Mouse (Mus musculus) G1E-ER4 (cell line): Measurements from ENCODE around the gene Nhej1. TPM values are rescaled to one million over a fixed set of nuclear protein-coding genes. Genes with fewer than 3 reads are reported as not detected.

Source experiments
- GATA1 ChIP-seq: IDR thresholded peaks from one replicate; pipeline ENCODE4 v1.8.0; 2012; ENCODE audit warnings: low read length, inconsistent platforms
- polyA plus RNA-seq: library from polyadenylated mRNA; stranded (reverse); fragments of >175 nt; gene quantifications from 2 replicates; pipeline ENCODE4 v1.2.3, GENCODE M21; 2012

The Nhej1 gene
- polyA plus RNA-seq, 1 experiment, result 0.24 TPM

GRCm38 (mm10) chr1:74962853-74963227 is 162.2 kb downstream of the Nhej1 start:
- no peak for TF ChIP-seq GATA1

GRCm38 (mm10) chr1:74962126-74962852 is 162.7 kb downstream of the Nhej1 start:
- no peak for TF ChIP-seq GATA1

GRCm38 (mm10) chr1:74961722-74962121 is 163.3 kb downstream of the Nhej1 start:
- TF ChIP-seq GATA1, result no peak

- no peak for TF ChIP-seq GATA1
Observed at GRCm38 (mm10) chr1:74960059-74960458, 164.9 kb downstream of the Nhej1 start.

- no peak for TF ChIP-seq GATA1
Observed at GRCm38 (mm10) chr1:74951556-74952210, 173.3 kb downstream of the Nhej1 start, which contains the start of gene Ihh. Gene Ihh (minus strand): TSS chr1:74951672.

- TF ChIP-seq GATA1, result no peak
Observed at GRCm38 (mm10) chr1:74950576-74951490, 174.2 kb downstream of the Nhej1 start.

GRCm38 (mm10) chr1:74950066-74950465 is 174.9 kb downstream of the Nhej1 start:
- no peak for TF ChIP-seq GATA1

- no peak for TF ChIP-seq GATA1
Observed at GRCm38 (mm10) chr1:74949666-74950050, 175.3 kb downstream of the Nhej1 start.

GRCm38 (mm10) chr1:74948784-74949665 is 176.0 kb downstream of the Nhej1 start:
- no peak for TF ChIP-seq GATA1

- no peak for TF ChIP-seq GATA1
Observed at GRCm38 (mm10) chr1:74947986-74948670, 176.9 kb downstream of the Nhej1 start.

- no peak for TF ChIP-seq GATA1
Observed at GRCm38 (mm10) chr1:74941651-74942360, 183.2 kb downstream of the Nhej1 start.

GRCm38 (mm10) chr1:74939762-74940161 is 185.2 kb downstream of the Nhej1 start:
- no peak for TF ChIP-seq GATA1

- no peak for TF ChIP-seq GATA1
Observed at GRCm38 (mm10) chr1:74936221-74936830, 188.7 kb downstream of the Nhej1 start.
